Mouse (Mus musculus) megakaryocyte-erythroid progenitor cell, adult 5 weeks (primary cell): ENCODE measurements around the gene Elovl6. TPM values are rescaled to one million over a fixed set of nuclear protein-coding genes. Genes with fewer than 3 reads are reported as not detected.

Source experiments
- polyA plus RNA-seq: library from polyadenylated mRNA; stranded (reverse); fragments of >175 nt; gene quantifications from 2 replicates; pipeline ENCODE4 v1.2.3, GENCODE M21; 2012

Elovl6 gene
- polyA plus RNA-seq, result 2.2 TPM in 2 replicates

GRCm38 (mm10) chr3:129532180-129532864 lies at the start of gene Elovl6:
Gene Elovl6, plus strand, starts transcription at chr3:129532355.

Other genes with a start within 250 kb of the Elovl6 start
- 0.16 and 0.19 TPM in 2 replicates for gene Enpep, start 199.6 kb upstream of the Elovl6 start, polyA plus RNA-seq
- 0.26 and 0.41 TPM in 2 replicates for gene Egf, start 223.0 kb downstream of the Elovl6 start, polyA plus RNA-seq